Mouse (Mus musculus) lung, embryonic 15.5 days (tissue): Measurements from ENCODE around the gene Fgf7. TPM values are rescaled to one million over a fixed set of nuclear protein-coding genes. Genes with fewer than 3 reads are reported as not detected.

ENCODE experiments used
- ATAC-seq: fragments of 200-750 bp; cut with Nextera tagmentation; 2 replicates; pipeline ENCODE4 v1.8.0; 2017; ENCODE audit warnings: moderate number of reproducible peaks, borderline replicate concordance; ENCODE audit not compliant: low FRiP score, low TSS enrichment; ENCODE audit errors: extremely low read depth
- H3K27ac ChIP-seq: fragments of 300-500 bp; sonication (generic); 2 replicates; pipeline ENCODE4 v1.5.1; 2015; ENCODE audit warnings: moderate library complexity, mild to moderate bottlenecking, inconsistent platforms
- H3K27me3 ChIP-seq: fragments of 300-500 bp; sonication (generic); 2 replicates; pipeline ENCODE4 v1.6.1; 2015; ENCODE audit warnings: inconsistent platforms
- H3K36me3 ChIP-seq: fragments of 300-500 bp; sonication (generic); 2 replicates; pipeline ENCODE4 v1.6.1; 2015; ENCODE audit warnings: inconsistent platforms
- H3K4me1 ChIP-seq: fragments of 300-500 bp; sonication (generic); 2 replicates; pipeline ENCODE4 v1.6.1; 2015; ENCODE audit warnings: inconsistent platforms
- H3K4me2 ChIP-seq: fragments of 300-500 bp; sonication (generic); 2 replicates; pipeline ENCODE4 v1.6.1; 2015; ENCODE audit warnings: inconsistent platforms, mild to moderate bottlenecking, moderate library complexity
- H3K4me3 ChIP-seq: fragments of 300-500 bp; sonication (generic); 2 replicates; pipeline ENCODE4 v1.5.1; 2015; ENCODE audit warnings: mild to moderate bottlenecking, inconsistent platforms
- H3K9ac ChIP-seq: fragments of 300-500 bp; sonication (generic); 2 replicates; pipeline ENCODE4 v1.6.1; 2015; ENCODE audit warnings: inconsistent platforms
- H3K9me3 ChIP-seq: fragments of 300-500 bp; sonication (generic); 2 replicates; pipeline ENCODE4 v1.6.1; 2016; ENCODE audit warnings: inconsistent platforms
- WGBS: fragments of 180-500 bp; shearing (Covaris S2); methylation state at CpG from one replicate; pipeline ENCODE4 v1.1.7; 2015; 5-methylcytosine and 5-hydroxymethylcytosine counted together
- polyA plus RNA-seq: library from polyadenylated mRNA; unstranded; fragments of >200 nt; fragmentation: Nextera tagmentation; extraction: Ambion mirVana; gene quantifications from 2 replicates; pipeline ENCODE4 v1.2.1, GENCODE M21; 2015

Fgf7 gene
- polyA plus RNA-seq, 1 experiment from 2014 or later = 11.7 TPM

GRCm38 (mm10) chr2:126038221-126039000 lies 4.0 kb downstream of the Fgf7 start:
- Histone ChIP-seq H3K4me1 (peaks cover 12% of the 10 kb centered on the region; the same call in 1 of the 2 replicates), H3K9me3 (no peaks in the 10 kb centered on the region), H3K4me3 (no peak overlapping the region), H3K9ac (no peak overlapping the region), H3K27ac (peak overlapping the region; percentile 75), H3K36me3 (no peaks in the 10 kb centered on the region), H3K4me2 (peak overlapping the region; percentile 26), H3K27me3 (no peaks in the 10 kb centered on the region)
- no peak for ATAC-seq
- 71% methylated on average over 7 of the region's 7 CpGs for WGBS

GRCm38 (mm10) chr2:126039414-126039891 lies 5.0 kb downstream of the Fgf7 start:
- Histone ChIP-seq H3K9ac (no peak overlapping the region), H3K36me3 (no peaks in the 10 kb centered on the region), H3K4me3 (no peak overlapping the region), H3K27ac (peak overlapping the region; percentile 75), H3K4me1 (peaks cover 12% of the 10 kb centered on the region; the same call in 1 of the 2 replicates), H3K4me2 (no peak overlapping the region), H3K27me3 (no peaks in the 10 kb centered on the region), H3K9me3 (no peaks in the 10 kb centered on the region)
- WGBS = 33% methylated on average over 4 of the region's 4 CpGs
- peak; percentile 91 for ATAC-seq

GRCm38 (mm10) chr2:126040651-126041050 lies 6.2 kb downstream of the Fgf7 start:
- no peaks in the 10 kb centered on the region for H3K36me3 ChIP-seq
- WGBS = 87% methylated on average over 2 of the region's 2 CpGs
- H3K4me3 ChIP-seq = no peak overlapping the region
- H3K27me3 ChIP-seq = no peaks in the 10 kb centered on the region
- peaks cover 12% of the 10 kb centered on the region; the same call in 1 of the 2 replicates for H3K4me1 ChIP-seq
- H3K27ac ChIP-seq = peak overlapping the region; percentile 44; the same call in 1 of the 2 replicates
- H3K4me2 ChIP-seq = no peak overlapping the region
- H3K9ac ChIP-seq = no peak overlapping the region
- no peaks in the 10 kb centered on the region for H3K9me3 ChIP-seq
- no peak for ATAC-seq

- Histone ChIP-seq H3K9ac (no peak overlapping the region), H3K27me3 (no peaks in the 10 kb centered on the region), H3K36me3 (no peaks in the 10 kb centered on the region), H3K9me3 (no peaks in the 10 kb centered on the region), H3K4me1 (peaks cover 12% of the 10 kb centered on the region; the same call in 1 of the 2 replicates), H3K4me3 (no peak overlapping the region), H3K27ac (no peak overlapping the region), H3K4me2 (no peak overlapping the region)
- no peak for ATAC-seq
- 87% methylated on average over 6 of the region's 6 CpGs for WGBS
Observed at GRCm38 (mm10) chr2:126041237-126041636, 6.8 kb downstream of the Fgf7 start.

GRCm38 (mm10) chr2:126042674-126043073 lies 8.2 kb downstream of the Fgf7 start:
- peaks cover 12% of the 10 kb centered on the region; the same call in 1 of the 2 replicates for H3K4me1 ChIP-seq
- ATAC-seq = no peak
- no peaks in the 10 kb centered on the region for H3K36me3 ChIP-seq
- H3K27ac ChIP-seq = no peak overlapping the region
- H3K4me3 ChIP-seq = no peak overlapping the region
- H3K4me2 ChIP-seq = no peak overlapping the region
- H3K27me3 ChIP-seq = no peaks in the 10 kb centered on the region
- no peak overlapping the region for H3K9ac ChIP-seq
- WGBS = 66% methylated on average over 3 of the region's 3 CpGs
- no peaks in the 10 kb centered on the region for H3K9me3 ChIP-seq

GRCm38 (mm10) chr2:126045621-126046020 lies 11.2 kb downstream of the Fgf7 start:
- 87% methylated on average over 5 of the region's 5 CpGs for WGBS
- Histone ChIP-seq H3K4me3 (no peak overlapping the region), H3K36me3 (no peaks in the 10 kb centered on the region), H3K27me3 (no peaks in the 10 kb centered on the region), H3K9ac (no peak overlapping the region), H3K9me3 (no peaks in the 10 kb centered on the region), H3K27ac (no peak overlapping the region), H3K4me2 (no peak overlapping the region), H3K4me1 (peaks cover 3% of the 10 kb centered on the region; the same call in 1 of the 2 replicates)
- ATAC-seq = no peak

- peaks cover 8% of the 10 kb centered on the region; the same call in 1 of the 2 replicates for H3K4me1 ChIP-seq
- no peaks in the 10 kb centered on the region for H3K27me3 ChIP-seq
- H3K9ac ChIP-seq = no peak overlapping the region
- no peaks in the 10 kb centered on the region for H3K36me3 ChIP-seq
- no peak overlapping the region for H3K4me2 ChIP-seq
- no peak overlapping the region for H3K27ac ChIP-seq
- 20% methylated on average over 6 of the region's 6 CpGs for WGBS
- H3K4me3 ChIP-seq = no peak overlapping the region
- no peaks in the 10 kb centered on the region for H3K9me3 ChIP-seq
- ATAC-seq = peak; percentile 39; the same call in 1 of the 2 replicates
Observed at GRCm38 (mm10) chr2:126052749-126053557, 18.5 kb downstream of the Fgf7 start.

GRCm38 (mm10) chr2:126053657-126054056 lies 19.2 kb downstream of the Fgf7 start:
- H3K4me1 ChIP-seq = peaks cover 8% of the 10 kb centered on the region; the same call in 1 of the 2 replicates
- H3K36me3 ChIP-seq = no peaks in the 10 kb centered on the region
- no peak overlapping the region for H3K4me2 ChIP-seq
- no peaks in the 10 kb centered on the region for H3K27me3 ChIP-seq
- no peak for ATAC-seq
- H3K9me3 ChIP-seq = no peaks in the 10 kb centered on the region
- H3K9ac ChIP-seq = no peak overlapping the region
- no peak overlapping the region for H3K27ac ChIP-seq
- 47% methylated on average over 5 of the region's 5 CpGs for WGBS
- no peak overlapping the region for H3K4me3 ChIP-seq

- WGBS = 36% methylated on average over 4 of the region's 4 CpGs
Observed at GRCm38 (mm10) chr2:126060595-126060994, 26.1 kb downstream of the Fgf7 start.

GRCm38 (mm10) chr2:126061037-126061773 lies 26.7 kb downstream of the Fgf7 start:
- H3K9ac ChIP-seq = no peak overlapping the region
- no peaks in the 10 kb centered on the region for H3K27me3 ChIP-seq
- no peak overlapping the region for H3K4me3 ChIP-seq
- H3K36me3 ChIP-seq = no peaks in the 10 kb centered on the region
- peak; percentile 86 for ATAC-seq
- H3K4me1 ChIP-seq = peaks cover 12% of the 10 kb centered on the region
- H3K4me2 ChIP-seq = peak overlapping the region; percentile 21; the same call in 1 of the 2 replicates
- H3K9me3 ChIP-seq = no peaks in the 10 kb centered on the region
- 56% methylated on average over 17 of the region's 17 CpGs for WGBS
- peak overlapping the region; percentile 65 for H3K27ac ChIP-seq

More at GRCm38 (mm10) chr2:126060595-126060994, 26.1 kb downstream of the Fgf7 start:
- peaks cover 12% of the 10 kb centered on the region for H3K4me1 ChIP-seq
- peak overlapping the region; percentile 65; the same call in 1 of the 2 replicates for H3K27ac ChIP-seq
- no peak overlapping the region for H3K4me2 ChIP-seq
- H3K9ac ChIP-seq = no peak overlapping the region
- H3K4me3 ChIP-seq = no peak overlapping the region
- no peaks in the 10 kb centered on the region for H3K27me3 ChIP-seq
- peak; percentile 84 for ATAC-seq
- H3K9me3 ChIP-seq = no peaks in the 10 kb centered on the region
- H3K36me3 ChIP-seq = no peaks in the 10 kb centered on the region

GRCm38 (mm10) chr2:126062876-126063275 lies 28.4 kb downstream of the Fgf7 start:
- Histone ChIP-seq H3K9me3 (no peaks in the 10 kb centered on the region), H3K9ac (no peak overlapping the region), H3K27me3 (no peaks in the 10 kb centered on the region), H3K4me3 (no peak overlapping the region), H3K36me3 (no peaks in the 10 kb centered on the region), H3K27ac (no peak overlapping the region; the same call in 1 of the 2 replicates), H3K4me2 (no peak overlapping the region), H3K4me1 (peaks cover 12% of the 10 kb centered on the region)
- no peak for ATAC-seq
- 54% methylated on average over 7 of the region's 7 CpGs for WGBS
